Mouse (Mus musculus) hindbrain, embryonic 12.5 days (tissue): ENCODE results near the gene Spns3. TPM values are rescaled to one million over a fixed set of nuclear protein-coding genes. Genes with fewer than 3 reads are reported as not detected.

Experiments
- ATAC-seq: fragments of 200-750 bp; cut with Nextera tagmentation; 2 replicates; pipeline ENCODE4 v1.8.0; 2017; ENCODE audit warnings: moderate TSS enrichment; ENCODE audit not compliant: low FRiP score
- H3K27ac ChIP-seq: fragments of 300-500 bp; sonication (generic); 2 replicates; pipeline ENCODE4 v1.5.1; 2016; ENCODE audit warnings: mild to moderate bottlenecking
- H3K27me3 ChIP-seq: fragments of 300-500 bp; sonication (generic); 2 replicates; pipeline ENCODE4 v1.6.1; 2016; ENCODE audit warnings: mild to moderate bottlenecking
- H3K36me3 ChIP-seq: fragments of 300-500 bp; sonication (generic); 2 replicates; pipeline ENCODE4 v1.6.1; 2016; ENCODE audit warnings: mild to moderate bottlenecking
- H3K4me1 ChIP-seq: fragments of 300-500 bp; sonication (generic); 2 replicates; pipeline ENCODE4 v1.6.1; 2016
- H3K4me2 ChIP-seq: fragments of 300-500 bp; sonication (generic); replicated peaks from 2 replicates; pipeline ENCODE4 v1.6.1; 2016; ENCODE audit warnings: mild to moderate bottlenecking
- H3K4me3 ChIP-seq: fragments of 300-500 bp; sonication (generic); 2 replicates; pipeline ENCODE4 v1.5.1; 2016; ENCODE audit warnings: mild to moderate bottlenecking
- H3K9ac ChIP-seq: fragments of 300-500 bp; sonication (generic); 2 replicates; pipeline ENCODE4 v1.6.1; 2016; ENCODE audit warnings: mild to moderate bottlenecking, moderate library complexity
- H3K9me3 ChIP-seq: fragments of 300-500 bp; sonication (generic); replicated peaks from 2 replicates; pipeline ENCODE4 v1.6.1; 2016; ENCODE audit warnings: mild to moderate bottlenecking
- WGBS: fragments of 180-500 bp; shearing (Covaris S2); methylation state at CpG from one replicate; pipeline ENCODE4 v1.1.7; 2016; 5-methylcytosine and 5-hydroxymethylcytosine counted together
- polyA plus RNA-seq: library from polyadenylated mRNA; unstranded; fragments of >200 nt; fragmentation: Nextera tagmentation; extraction: Ambion mirVana; gene quantifications from 2 replicates; pipeline ENCODE4 v1.2.1, GENCODE M21; 2016

Gene Spns3
- polyA plus RNA-seq, 1 experiment from 2014 or later = 0.15 TPM

DNA sequence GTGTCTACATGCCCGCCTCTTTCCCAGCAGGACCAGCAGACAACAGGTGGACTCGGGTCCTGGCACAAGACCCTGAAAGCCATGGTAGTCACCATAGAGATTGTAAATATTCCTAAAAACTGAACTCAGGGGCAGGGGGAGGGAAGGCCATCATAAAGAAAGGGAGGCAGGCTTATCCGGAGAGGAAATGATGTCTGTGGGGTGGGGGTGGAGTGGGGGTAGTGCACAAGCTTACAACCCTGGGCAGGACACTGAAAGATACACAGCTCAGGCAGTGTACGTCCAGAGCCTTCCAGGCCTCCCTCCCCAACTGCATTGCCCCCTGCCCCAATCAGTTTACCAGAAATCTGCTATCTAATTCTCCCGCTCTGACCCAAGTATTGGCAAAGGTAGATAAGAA is 63.1 kb downstream of the Spns3 start:
- Histone ChIP-seq H3K9me3 (no peaks in the 10 kb centered on the region), H3K27me3 (peaks cover 32% of the 10 kb centered on the region), H3K36me3 (no peaks in the 10 kb centered on the region), H3K4me1 (peaks cover 43% of the 10 kb centered on the region), H3K27ac (no peak overlapping the region), H3K4me3 (0 out of 2 replicates have a peak overlapping the region, but pooled peaks have one; percentile 77), H3K9ac (0 out of 2 replicates have a peak overlapping the region, but pooled peaks have one; percentile 18), H3K4me2 (peak overlapping the region; percentile 89)
- WGBS = 67% methylated on average over 5 of the region's 5 CpGs
- ATAC-seq = no peak

DNA sequence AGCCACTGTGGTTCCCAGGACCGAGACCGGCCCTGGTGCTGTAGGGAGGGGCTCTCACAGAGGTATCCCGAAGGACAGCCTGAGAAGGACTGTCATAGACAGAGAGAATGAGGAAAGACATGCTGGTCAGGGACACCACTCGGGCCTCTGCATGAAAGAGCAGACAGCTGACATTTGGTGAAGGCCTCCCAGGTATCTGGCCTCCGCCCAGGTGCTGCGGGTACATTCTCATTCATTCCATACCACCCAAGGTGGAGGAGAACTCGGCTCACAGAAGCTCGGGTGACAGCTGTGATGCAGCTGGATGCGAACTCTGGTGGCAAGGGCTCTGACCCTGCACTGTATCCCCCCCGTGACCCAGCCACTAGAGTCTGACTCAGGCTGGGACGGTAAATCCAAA is 64.3 kb downstream of the Spns3 start:
- H3K4me2 ChIP-seq = no peak overlapping the region

DNA sequence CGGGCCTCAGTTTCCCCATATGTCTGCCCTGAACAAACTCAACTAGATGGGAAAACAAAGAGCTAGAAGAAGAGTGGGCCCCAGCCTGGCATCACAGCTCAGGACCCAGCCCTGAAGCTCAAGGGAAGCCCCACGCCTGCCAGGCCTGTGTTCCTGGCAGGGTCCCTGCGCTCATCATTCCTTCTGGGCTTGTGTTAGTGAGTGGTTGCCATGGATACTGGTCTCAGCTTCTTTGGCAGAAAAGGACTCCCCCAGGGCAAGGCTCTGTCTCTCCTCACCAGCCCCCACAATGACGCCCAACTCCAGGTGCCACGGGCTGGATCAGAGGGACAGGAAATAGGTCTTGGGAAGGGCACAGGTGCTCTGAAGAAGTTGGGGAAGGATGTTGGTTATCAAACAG is 65.1 kb downstream of the Spns3 start:
- Histone ChIP-seq H3K9ac (no peak overlapping the region), H3K4me2 (no peak overlapping the region), H3K4me3 (no peak overlapping the region), H3K9me3 (no peaks in the 10 kb centered on the region), H3K36me3 (no peaks in the 10 kb centered on the region), H3K27ac (no peak overlapping the region), H3K27me3 (peaks cover 27% of the 10 kb centered on the region), H3K4me1 (peaks cover 43% of the 10 kb centered on the region)
- ATAC-seq = no peak
- 52% methylated on average over 5 of the region's 5 CpGs for WGBS

More for the DNA sequence above, 64.3 kb downstream of the Spns3 start:
- no peak overlapping the region for H3K27ac ChIP-seq
- H3K9ac ChIP-seq = no peak overlapping the region
- H3K4me1 ChIP-seq = peaks cover 43% of the 10 kb centered on the region
- WGBS = 71% methylated on average over 11 of the region's 11 CpGs
- H3K4me3 ChIP-seq = no peak overlapping the region
- no peak for ATAC-seq
- H3K27me3 ChIP-seq = peaks cover 32% of the 10 kb centered on the region
- no peaks in the 10 kb centered on the region for H3K9me3 ChIP-seq
- H3K36me3 ChIP-seq = no peaks in the 10 kb centered on the region

DNA sequence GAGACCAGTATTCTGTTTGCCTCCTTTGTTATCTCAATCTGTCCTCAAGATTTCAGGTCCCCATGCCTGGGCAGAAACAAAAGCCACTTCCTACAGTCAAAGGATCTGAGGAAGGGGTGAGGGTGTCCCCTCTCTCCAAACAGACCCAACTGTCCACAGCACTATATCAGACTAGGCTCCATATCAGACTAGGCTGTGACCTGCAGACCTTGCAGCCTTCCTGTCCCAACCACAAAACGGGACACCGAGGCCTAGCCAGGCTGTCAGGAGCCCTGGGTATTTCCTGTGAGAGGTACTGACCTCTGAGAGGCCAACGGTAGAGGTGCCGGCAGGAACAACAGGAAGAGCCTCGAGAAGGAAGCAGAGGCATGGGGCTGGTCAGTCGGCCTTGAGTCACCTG is 65.8 kb downstream of the Spns3 start:
- WGBS = 69% methylated on average over 6 of the region's 6 CpGs
- no peak overlapping the region for H3K4me2 ChIP-seq
- no peaks in the 10 kb centered on the region for H3K36me3 ChIP-seq
- no peak overlapping the region for H3K4me3 ChIP-seq
- H3K27ac ChIP-seq = no peak overlapping the region
- peaks cover 27% of the 10 kb centered on the region for H3K27me3 ChIP-seq
- peaks cover 43% of the 10 kb centered on the region for H3K4me1 ChIP-seq
- H3K9me3 ChIP-seq = no peaks in the 10 kb centered on the region
- H3K9ac ChIP-seq = peak overlapping the region; percentile 43; the same call in 1 of the 2 replicates
- no peak for ATAC-seq

DNA sequence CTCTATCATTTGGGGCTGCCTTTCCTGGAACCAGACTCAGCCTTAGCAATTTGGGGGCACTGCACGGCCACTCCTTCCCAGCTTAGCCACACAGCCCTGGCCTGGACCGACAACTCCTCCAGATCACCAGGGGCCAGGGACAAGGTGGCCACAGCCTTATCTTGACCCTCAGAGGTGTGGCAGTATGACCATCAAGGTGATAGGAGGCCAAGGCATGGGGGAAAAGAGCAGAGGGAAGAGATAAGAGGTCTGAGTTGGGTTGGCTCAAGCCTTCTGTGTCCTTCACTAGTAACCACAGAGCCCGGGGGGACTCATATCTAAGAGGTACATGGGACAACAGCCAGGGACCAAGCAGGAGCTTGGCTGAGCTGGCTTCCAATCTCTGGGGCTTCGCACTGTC is 68.4 kb downstream of the Spns3 start:
- no peak overlapping the region for H3K4me2 ChIP-seq
- no peaks in the 10 kb centered on the region for H3K36me3 ChIP-seq
- H3K9me3 ChIP-seq = no peaks in the 10 kb centered on the region
- H3K4me1 ChIP-seq = peaks cover 36% of the 10 kb centered on the region
- H3K27me3 ChIP-seq = peaks cover 2% of the 10 kb centered on the region; the same call in 1 of the 2 replicates
- H3K27ac ChIP-seq = no peak overlapping the region
- H3K4me3 ChIP-seq = no peak overlapping the region
- 82% methylated on average over 4 of the region's 4 CpGs for WGBS
- ATAC-seq = no peak
- no peak overlapping the region for H3K9ac ChIP-seq

DNA sequence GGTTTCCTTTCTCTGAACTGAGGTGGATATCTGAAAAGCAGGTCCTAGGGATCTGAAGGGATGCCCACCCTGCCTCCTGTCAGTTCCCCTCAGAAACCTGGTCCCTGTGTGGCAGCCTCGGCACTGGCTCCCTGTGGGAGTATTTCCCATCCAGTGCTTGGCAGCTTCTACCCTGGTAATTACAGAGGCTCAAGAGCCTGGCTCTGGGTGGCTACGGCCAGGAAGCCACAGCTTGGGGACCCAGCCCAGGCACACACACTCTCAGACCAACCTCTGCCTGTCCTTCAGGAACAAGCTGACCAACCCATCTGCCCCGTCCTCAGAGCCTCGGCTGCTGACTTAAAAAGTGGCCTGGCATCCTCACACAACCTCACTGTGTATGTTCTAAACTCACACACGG is 69.0 kb downstream of the Spns3 start:
- Histone ChIP-seq H3K4me1 (peaks cover 35% of the 10 kb centered on the region), H3K4me2 (no peak overlapping the region), H3K4me3 (no peak overlapping the region), H3K9ac (no peak overlapping the region), H3K36me3 (no peaks in the 10 kb centered on the region), H3K27ac (no peak overlapping the region), H3K9me3 (no peaks in the 10 kb centered on the region), H3K27me3 (no peaks in the 10 kb centered on the region)
- 73% methylated on average over 5 of the region's 5 CpGs for WGBS
- no peak for ATAC-seq

DNA sequence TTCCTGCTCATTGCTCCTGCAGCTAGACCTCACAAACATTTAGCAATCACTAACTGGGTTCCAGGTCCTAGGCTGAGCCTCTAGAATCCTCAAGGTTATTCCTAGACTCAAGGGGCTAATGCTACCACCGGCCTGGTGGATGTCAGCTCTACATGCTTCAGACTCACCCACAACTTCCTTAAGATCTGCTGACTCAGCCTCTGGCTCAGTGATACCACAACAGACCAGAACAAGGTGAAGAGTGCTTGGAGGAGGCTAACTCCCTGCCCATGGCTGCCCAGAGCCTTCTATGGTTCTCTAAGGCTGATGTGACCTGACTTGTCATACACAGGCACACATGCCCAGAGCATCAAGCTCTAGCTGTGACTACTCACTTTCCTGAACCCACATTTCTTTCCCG is 70.8 kb downstream of the Spns3 start:
- ATAC-seq = no peak

DNA sequence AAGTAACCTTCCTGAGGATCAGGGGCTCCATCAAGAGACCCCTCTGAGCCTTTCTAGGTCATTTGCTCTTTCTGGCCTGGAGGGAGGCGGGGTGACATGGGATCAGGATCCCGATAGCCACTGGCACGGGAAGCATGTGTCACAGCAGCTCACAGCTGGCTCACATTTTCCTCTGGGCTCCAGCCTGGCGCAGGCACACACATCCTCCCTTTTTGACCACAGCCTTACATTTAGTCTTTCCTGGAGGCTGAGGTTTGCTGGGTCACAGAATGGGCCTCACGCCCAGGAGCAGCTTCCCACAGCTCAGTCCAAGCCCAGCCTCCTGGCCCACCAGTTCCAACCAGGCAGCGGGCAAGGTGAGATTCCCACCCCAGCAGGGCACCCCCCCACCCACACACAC is 72.1 kb downstream of the Spns3 start:
- Histone ChIP-seq H3K4me2 (no peak overlapping the region), H3K9me3 (no peaks in the 10 kb centered on the region), H3K4me1 (peaks cover 27% of the 10 kb centered on the region), H3K9ac (no peak overlapping the region), H3K36me3 (0 out of 2 replicates have a peak, but pooled peaks cover under 1% of the 10 kb centered on the region), H3K27ac (no peak overlapping the region), H3K4me3 (no peak overlapping the region), H3K27me3 (no peaks in the 10 kb centered on the region)
- ATAC-seq = no peak
- 63% methylated on average over 6 of the region's 6 CpGs for WGBS

More for the DNA sequence above, 70.8 kb downstream of the Spns3 start:
- Histone ChIP-seq H3K4me2 (no peak overlapping the region), H3K4me3 (no peak overlapping the region), H3K4me1 (peaks cover 29% of the 10 kb centered on the region), H3K27me3 (no peaks in the 10 kb centered on the region), H3K9ac (no peak overlapping the region), H3K9me3 (no peaks in the 10 kb centered on the region), H3K27ac (no peak overlapping the region), H3K36me3 (no peaks in the 10 kb centered on the region)
- WGBS = 75% methylated on average over 2 of the region's 2 CpGs

DNA sequence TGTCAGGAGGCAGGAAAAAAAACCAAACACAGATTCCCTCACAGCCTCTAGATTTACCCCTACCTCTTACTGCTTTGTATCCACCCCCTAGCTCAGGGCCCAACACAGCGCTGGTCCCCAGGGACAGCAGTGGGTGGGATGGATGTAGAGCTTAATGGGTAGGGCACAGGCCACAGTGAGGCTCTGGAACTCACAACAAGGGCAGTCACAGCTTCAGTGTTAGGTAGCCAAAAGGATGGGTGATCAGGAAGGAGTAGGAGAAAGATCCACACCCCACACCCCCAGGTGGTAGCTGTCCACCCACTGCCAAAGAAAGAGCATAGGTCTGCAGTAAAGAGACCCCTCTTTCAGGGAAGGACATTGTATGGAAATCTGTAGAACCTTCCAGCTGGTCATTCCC is 72.7 kb downstream of the Spns3 start:
- WGBS = 77% methylated on average over 1 of the region's 1 CpGs

DNA sequence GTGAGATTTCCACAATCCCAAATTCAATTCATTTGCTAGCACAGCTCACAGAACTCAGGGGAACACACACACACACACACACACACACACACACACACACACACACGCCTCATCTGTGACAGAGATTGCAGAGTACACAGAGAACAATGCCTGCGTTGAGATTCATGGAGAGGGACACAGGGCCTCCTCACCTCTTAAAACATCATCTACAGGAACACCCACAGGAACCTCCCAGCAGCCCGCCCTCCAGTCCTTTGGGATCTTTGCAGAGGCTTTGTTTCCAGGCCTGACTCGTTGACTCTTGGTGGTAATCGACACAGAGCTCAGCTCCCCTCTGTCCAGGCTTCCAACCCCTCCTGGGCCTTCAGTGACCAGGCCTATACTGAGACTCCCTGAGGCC is 73.1 kb downstream of the Spns3 start:
- no peak overlapping the region for H3K4me2 ChIP-seq
- H3K9me3 ChIP-seq = no peaks in the 10 kb centered on the region
- H3K27me3 ChIP-seq = no peaks in the 10 kb centered on the region
- peaks cover 27% of the 10 kb centered on the region for H3K4me1 ChIP-seq
- WGBS = 33% methylated on average over 5 of the region's 5 CpGs
- H3K36me3 ChIP-seq = 0 out of 2 replicates have a peak, but pooled peaks cover 4% of the 10 kb centered on the region
- H3K9ac ChIP-seq = no peak overlapping the region
- peak overlapping the region; percentile 41 for H3K27ac ChIP-seq
- no peak for ATAC-seq
- no peak overlapping the region for H3K4me3 ChIP-seq

More for the DNA sequence above, 72.7 kb downstream of the Spns3 start:
- H3K36me3 ChIP-seq = 0 out of 2 replicates have a peak, but pooled peaks cover 4% of the 10 kb centered on the region
- no peak for ATAC-seq
- peak overlapping the region; percentile 41 for H3K27ac ChIP-seq
- H3K4me1 ChIP-seq = peaks cover 27% of the 10 kb centered on the region
- no peak overlapping the region for H3K4me2 ChIP-seq
- H3K27me3 ChIP-seq = no peaks in the 10 kb centered on the region
- no peaks in the 10 kb centered on the region for H3K9me3 ChIP-seq
- no peak overlapping the region for H3K4me3 ChIP-seq
- H3K9ac ChIP-seq = no peak overlapping the region

DNA sequence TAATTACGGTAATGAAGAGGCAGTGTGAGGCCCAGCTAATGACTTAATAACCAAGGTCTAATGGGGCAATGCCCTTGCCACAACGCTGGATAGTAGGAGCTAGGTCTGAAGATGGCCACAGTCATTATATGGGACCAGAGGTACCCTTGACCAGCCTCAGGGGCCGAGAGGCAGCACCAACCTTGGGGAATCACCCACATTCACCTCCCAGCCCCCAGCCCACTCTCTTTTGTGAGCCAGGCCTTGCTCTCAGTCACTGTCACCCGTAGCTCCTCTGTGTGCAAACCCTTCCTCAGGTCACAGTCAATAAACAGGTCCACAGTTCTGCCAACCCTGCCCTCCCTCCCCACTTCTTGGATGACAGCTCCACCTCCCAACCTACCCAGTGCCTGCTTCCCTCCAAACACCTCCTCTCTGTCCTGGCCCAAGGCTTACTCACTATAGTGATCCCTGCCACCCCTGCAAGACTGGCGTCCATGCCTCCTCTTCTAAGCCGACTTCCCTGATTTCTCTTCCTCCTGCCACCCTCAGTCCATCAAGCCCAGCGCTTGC is 74.2 kb downstream of the Spns3 start:
- no peak overlapping the region for H3K9ac ChIP-seq
- no peaks in the 10 kb centered on the region for H3K27me3 ChIP-seq
- ATAC-seq = no peak
- H3K4me1 ChIP-seq = peaks cover 27% of the 10 kb centered on the region
- 0 out of 2 replicates have a peak, but pooled peaks cover 4% of the 10 kb centered on the region for H3K36me3 ChIP-seq
- H3K4me3 ChIP-seq = no peak overlapping the region
- WGBS = 74% methylated on average over 7 of the region's 7 CpGs
- H3K27ac ChIP-seq = no peak overlapping the region
- H3K9me3 ChIP-seq = no peaks in the 10 kb centered on the region
- no peak overlapping the region for H3K4me2 ChIP-seq

DNA sequence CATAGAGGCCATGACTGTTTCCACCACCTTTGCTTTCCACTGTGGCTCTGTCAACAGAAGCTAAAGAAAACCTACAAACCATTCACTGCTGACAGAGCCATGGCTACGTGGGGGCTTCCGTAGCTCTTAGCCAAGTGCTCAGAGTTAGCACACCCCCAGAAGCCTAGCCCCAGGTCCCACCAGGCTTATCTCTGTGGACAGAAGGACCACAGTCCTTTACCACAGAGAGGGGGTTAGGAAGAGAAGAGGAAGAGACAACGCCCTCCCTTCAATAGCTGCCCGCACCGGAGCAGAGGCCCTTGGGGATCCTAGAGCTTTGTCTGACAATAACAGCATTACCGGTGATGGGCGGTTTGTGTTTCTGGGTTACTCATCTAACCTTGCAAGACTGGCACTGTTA is 74.9 kb downstream of the Spns3 start:
- no peak overlapping the region for H3K27ac ChIP-seq
- peaks cover 27% of the 10 kb centered on the region for H3K4me1 ChIP-seq
- no peak overlapping the region for H3K9ac ChIP-seq
- H3K4me2 ChIP-seq = no peak overlapping the region
- no peak overlapping the region for H3K4me3 ChIP-seq
- H3K27me3 ChIP-seq = no peaks in the 10 kb centered on the region
- WGBS = 72% methylated on average over 7 of the region's 7 CpGs
- no peaks in the 10 kb centered on the region for H3K9me3 ChIP-seq
- ATAC-seq = no peak
- 0 out of 2 replicates have a peak, but pooled peaks cover 4% of the 10 kb centered on the region for H3K36me3 ChIP-seq

DNA sequence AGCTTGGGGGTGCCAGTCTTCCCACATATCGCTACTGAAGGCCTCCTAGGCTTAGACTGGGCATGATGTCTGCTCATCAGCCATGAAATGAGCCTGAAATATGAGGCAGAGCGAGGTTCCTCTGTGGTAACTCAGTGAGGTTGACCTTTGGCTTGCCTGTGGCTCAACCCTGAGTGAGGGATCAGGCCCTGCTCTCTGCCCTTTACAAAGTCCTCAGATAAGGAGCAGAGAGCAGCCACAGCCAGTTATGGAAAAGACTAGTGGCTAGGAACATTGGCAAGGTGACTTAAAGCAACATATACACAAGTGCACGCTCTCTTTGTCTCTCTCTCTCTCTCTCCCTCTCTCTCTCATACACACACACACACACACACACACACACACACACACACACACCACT is 75.4 kb downstream of the Spns3 start:
- H3K27me3 ChIP-seq = no peaks in the 10 kb centered on the region
- no peak overlapping the region for H3K9ac ChIP-seq
- no peak overlapping the region for H3K27ac ChIP-seq
- H3K4me1 ChIP-seq = peaks cover 27% of the 10 kb centered on the region
- no peaks in the 10 kb centered on the region for H3K9me3 ChIP-seq
- WGBS = 68% methylated on average over 3 of the region's 3 CpGs
- H3K4me2 ChIP-seq = no peak overlapping the region
- no peak overlapping the region for H3K4me3 ChIP-seq
- ATAC-seq = no peak
- 0 out of 2 replicates have a peak, but pooled peaks cover 4% of the 10 kb centered on the region for H3K36me3 ChIP-seq
